Mouse (Mus musculus) kidney, postnatal 14 days (tissue): ENCODE measurements at regions not wholly inside any gene's neighbourhood (a gene's known extent, or its start where the extent isn't known, plus 50 kb on each side); places are given as distances from the start of the nearest gene placed in this dataset.

ENCODE experiments used
- DNase-seq: peaks from one replicate; pipeline ENCODE4 v3.0.0; 2022; ENCODE audit warnings: mixed read lengths

- DNase-seq: no peak
Observed at GRCm38 (mm10) chr4:131508154-131508553, 329.9 kb downstream of the Ptpru start.

DNA sequence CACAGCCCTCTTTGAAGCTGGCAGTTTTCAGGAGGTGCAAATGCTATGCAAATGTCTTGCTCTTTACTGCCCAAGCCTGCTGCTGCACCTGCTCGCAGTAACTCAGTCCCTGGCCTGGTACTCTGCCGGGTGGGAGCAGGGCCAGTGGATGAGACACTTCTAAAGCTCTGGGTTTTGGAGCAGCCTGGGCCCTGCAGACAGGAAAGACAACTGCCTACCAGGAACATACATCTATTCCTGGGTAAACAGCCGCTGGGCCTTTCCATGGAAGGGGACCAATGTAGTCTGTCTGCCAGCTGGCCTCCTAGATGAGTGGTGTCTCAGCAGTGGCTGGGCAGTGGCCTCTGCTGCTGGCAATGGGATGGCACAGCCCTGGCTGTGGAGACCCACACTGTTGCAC, 326.5 kb downstream of the Ptpru start:
- DNase-seq: no peak

- DNase-seq: no peak
Observed at GRCm38 (mm10) chr4:131512768-131513167, 325.3 kb downstream of the Ptpru start.

DNA sequence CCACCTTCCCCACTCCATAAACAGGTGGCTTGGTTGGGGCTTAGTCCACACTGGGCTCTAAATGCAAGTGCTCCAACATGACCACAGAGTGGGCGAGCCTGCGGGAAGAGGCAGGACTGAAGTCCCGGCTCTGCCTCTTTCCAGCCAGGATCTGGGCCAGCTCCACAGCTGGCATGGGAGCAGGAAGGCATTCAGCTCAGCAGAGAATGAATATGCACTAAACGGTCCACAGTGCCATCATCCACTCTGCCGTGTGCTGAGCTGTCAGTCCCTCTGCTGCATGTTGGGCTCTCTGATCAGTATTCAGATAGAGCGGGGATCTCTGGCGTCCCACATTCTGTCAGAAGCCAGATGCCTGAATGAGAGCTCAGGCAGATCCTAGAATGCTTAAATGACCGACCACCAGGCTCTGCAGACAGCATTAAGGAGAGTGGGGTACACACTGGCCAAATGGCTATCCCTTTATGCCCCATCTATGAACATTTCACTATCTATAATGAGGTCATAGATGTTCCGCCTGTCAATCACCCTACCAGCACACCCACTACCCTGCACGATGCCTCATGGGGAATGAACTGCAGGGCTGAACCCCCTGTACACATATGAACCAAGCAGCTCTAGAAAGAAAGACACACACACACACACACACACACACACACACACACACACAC, 317.3 kb downstream of the Ptpru start:
- no peak for DNase-seq

DNA sequence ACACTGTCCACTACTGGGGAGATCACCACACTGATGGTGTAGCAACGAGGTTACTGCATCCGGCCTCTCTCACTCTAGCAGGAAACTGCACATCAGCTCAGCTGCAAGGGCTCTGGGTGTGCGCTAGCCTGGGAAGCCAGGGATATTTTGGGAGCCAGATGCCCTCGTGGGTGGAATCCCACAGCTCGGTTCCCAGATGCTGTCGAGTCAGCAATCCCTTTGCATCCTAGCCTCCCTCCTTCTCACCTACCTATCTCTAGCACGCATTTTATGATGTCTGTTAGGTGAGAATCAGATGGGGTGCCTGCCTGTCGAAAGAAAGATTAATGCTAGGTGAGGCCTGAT, 316.8 kb downstream of the Ptpru start:
- no peak for DNase-seq

- DNase-seq: no peak
Observed at GRCm38 (mm10) chr4:131525236-131525635, 312.9 kb downstream of the Ptpru start.

DNA sequence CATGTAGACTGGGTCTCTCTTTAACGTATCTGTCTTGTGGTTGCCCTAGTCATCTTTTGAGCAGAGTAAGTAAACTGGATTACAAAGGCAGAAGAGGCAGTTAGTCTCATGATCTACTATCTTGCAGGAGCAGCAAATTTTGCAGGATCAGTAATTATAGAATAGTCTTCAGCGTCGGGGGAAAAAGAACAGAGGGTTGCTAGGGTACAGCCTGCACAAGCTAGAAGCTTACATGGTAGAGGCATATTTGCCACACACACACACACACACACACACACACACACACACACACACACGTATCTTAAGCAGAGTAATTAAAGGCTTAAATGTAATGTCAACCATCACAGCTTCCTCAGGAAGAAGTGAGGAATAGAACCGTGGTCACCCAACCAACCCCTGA, 307.6 kb downstream of the Ptpru start:
- no peak for DNase-seq

GRCm38 (mm10) chr4:131531003-131531402, 307.1 kb downstream of the Ptpru start:
- DNase-seq: peak; percentile 58

DNA sequence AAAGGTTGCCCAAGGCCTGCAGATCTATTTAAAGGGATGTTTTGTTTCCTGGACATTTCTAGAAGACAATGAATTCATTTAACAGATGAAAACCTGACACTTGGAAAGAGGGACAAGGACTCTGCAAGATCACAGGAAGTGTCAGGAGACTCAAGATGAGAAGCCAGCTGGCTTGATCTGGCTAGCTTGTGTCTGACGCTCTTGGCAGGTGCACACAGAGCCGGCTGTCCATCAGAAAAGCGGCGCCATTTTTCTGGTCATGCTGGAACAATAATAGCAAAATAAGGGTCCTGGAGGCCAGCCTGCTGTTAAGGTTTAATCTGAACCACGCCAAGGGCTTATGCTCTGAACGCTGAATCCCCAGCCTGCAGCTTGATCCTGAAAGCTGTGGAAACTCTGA, 303.3 kb downstream of the Ptpru start:
- DNase-seq: peak; percentile 28

DNA sequence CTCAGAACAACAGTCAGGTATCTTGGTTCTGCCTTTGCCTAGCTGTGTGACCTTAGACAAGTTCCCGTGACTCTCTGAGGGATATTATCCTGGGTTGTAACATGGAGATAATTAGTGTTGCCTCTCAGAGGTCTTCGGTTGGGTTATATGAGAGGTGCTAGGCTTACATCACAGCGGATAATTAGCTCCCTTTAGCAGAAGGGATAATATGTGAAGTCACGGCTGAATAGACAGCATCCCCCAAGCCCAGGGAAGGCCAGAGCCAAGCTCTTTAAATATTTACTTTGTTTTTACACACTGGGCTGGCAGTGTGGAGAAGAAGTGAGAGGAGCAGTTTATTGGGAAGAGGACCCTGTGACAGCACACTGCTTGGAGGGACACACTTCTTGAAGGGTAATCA, 299.9 kb downstream of the Ptpru start:
- no peak for DNase-seq

GRCm38 (mm10) chr4:131546422-131547200, 291.5 kb downstream of the Ptpru start:
- DNase-seq: no peak

- no peak for DNase-seq
Observed at GRCm38 (mm10) chr4:131549581-131549980, 288.5 kb downstream of the Ptpru start.

- DNase-seq: no peak
Observed at GRCm38 (mm10) chr4:131558513-131558912, 279.6 kb downstream of the Ptpru start.

DNA sequence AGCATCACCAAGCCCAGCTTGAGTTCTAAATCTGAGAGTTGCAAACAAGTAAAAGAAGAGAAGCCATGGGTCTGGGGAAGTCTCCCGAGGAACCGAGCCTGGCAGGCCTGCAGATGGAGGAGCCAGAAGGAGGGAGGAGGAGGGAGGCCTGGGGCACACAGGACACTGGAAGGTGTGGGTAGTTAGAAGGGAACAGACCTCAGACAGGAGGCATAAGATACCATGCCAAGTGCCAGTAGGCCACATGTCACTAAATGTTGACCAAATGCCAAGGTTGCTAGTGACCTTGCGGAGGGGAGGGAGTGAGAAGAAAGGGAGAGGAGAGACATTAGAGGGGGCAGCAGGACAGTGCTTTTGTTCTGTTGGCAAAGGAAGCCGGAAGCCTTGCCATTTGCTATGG, 274.2 kb downstream of the Ptpru start:
- no peak for DNase-seq

DNA sequence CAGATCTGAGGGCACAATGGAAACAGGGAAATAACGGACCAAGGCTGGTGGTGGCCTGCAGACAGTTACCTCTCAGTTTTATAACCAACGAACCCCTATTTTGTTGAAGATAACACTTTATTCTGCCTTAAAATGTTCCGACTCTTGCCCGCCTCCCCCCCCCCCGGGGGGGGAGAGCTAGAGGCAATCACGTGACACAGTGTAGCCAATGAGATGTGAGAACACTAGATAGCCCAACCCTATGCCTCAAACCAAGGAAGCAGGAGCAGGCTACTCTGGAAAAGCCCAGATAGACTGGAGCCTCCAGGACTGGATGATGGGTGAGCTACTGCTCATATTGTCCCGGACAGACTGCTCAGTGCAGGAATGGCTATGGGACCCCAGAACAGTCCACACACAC, 272.9 kb downstream of the Ptpru start:
- DNase-seq: no peak

GRCm38 (mm10) chr4:131567241-131567640, 270.8 kb downstream of the Ptpru start:
- no peak for DNase-seq

GRCm38 (mm10) chr4:131569156-131569555, 268.9 kb downstream of the Ptpru start:
- no peak for DNase-seq

DNA sequence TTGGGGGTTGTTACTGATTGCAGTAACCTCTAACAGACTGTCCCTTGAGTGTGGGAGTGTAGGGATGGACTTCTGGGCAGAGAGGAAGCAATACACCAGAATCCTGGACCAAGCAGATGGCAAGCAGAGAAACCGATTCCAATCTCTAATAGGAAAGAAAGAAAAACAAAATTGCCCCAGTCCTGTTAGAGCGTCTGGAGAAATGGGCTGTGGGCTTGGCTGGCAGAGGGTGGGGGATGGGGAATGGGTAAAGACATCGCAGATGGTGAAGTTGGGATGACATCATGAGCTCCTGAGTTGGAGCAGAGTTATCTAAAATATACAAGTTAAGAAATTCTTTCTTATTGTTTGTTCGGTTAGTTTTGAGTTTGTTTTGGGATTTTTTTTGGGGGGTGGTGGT, 260.5 kb downstream of the Ptpru start:
- no peak for DNase-seq

DNA sequence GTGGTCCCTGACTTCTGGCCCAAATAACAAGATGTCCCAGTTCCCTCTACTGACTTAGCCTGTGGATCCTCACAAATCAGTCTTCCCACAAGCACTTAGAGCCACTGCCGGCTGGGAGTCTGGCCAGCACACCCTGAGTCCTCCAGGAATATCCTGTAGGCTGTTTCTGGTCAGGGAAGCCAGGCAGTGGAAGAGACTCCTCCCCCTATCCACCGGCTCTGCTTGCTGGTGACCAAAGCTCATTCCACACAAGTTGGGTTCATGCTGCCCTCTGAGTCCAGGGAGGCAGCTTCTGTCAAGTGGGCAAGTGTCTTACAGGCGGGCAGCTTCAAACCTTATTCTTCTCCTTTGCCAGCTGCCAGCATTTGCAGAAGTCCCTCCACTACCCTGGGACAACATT, 252.1 kb downstream of the Ptpru start:
- DNase-seq: peak; percentile 3

DNA sequence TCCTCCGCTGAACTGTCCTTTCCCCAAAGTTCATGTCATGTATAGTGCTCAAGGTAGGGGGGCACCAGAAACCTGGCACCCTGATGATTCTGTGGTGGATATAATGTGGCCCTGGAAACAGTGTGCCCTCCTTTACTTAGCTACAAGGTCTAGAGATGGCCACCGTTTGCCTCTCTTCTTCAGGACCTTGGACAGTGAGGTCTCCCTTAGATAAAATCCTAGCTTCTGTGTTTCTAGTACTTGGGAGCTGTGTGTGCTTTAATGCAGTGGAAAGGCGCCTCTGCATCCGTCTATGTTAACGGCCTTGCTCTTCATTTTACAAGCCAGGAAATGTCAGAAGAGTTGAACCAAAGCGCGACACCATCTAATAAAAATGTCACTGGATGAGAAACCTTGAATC, 250.6 kb downstream of the Ptpru start:
- DNase-seq: peak; percentile 6

DNA sequence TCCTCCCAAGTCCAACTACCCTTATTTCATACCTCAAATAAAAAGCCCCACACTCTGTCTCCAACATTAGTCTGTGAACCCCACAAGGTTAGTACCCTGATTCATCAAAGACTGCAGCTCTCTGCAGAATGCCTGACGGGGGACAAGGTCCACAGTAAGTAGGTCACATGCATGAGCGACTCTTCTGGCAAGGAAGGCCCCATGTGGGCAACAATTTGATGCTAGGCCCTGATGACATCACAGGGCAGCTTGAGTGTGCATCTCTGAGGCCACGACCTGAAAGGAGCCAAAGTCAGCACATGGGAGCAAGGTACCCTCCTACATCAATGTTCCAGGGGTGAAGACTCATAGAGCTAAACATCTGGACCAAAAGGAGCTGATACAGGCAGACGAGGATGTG, 248.0 kb downstream of the Ptpru start:
- peak; percentile 30 for DNase-seq

GRCm38 (mm10) chr4:131591456-131591855, 246.6 kb downstream of the Ptpru start:
- DNase-seq: no peak

DNA sequence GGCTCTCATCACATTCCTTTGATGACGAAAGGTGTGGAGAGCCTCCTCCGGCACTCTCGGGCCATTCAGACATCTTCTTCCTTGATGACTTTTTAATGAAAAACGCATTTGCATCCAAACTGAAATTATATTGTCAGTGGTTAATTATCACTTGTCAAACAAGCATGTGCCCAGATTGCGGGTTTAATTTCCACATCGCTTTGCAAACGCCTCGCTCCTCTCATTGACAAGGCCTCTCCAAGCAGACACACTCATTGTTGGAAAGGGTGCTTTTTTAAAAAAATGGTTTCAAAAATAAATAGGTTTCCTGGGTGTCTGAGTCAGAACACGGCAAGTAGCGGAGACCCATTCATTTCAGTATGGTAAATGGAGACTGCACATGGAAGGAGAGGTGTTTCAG, 240.1 kb downstream of the Ptpru start:
- no peak for DNase-seq

DNA sequence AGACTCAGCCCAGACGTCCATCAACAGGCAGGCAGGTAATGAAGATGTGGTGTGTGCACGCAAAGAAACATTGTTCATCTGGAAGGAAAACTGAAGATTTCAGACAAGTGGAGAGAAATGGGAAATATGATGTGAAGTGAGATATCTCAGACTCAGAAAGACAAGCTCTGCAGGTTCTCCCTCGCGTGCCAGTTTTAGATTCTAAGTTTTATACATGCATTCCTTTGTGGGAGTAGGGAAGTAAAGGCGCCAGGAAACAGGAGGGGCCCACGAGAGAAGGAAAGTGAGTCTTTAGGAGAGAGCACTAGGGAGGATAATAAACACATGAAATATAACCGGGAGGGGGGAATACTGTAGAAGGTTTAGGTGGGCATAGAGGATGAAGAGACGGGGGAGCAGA, 223.7 kb downstream of the Ptpru start:
- DNase-seq: no peak

DNA sequence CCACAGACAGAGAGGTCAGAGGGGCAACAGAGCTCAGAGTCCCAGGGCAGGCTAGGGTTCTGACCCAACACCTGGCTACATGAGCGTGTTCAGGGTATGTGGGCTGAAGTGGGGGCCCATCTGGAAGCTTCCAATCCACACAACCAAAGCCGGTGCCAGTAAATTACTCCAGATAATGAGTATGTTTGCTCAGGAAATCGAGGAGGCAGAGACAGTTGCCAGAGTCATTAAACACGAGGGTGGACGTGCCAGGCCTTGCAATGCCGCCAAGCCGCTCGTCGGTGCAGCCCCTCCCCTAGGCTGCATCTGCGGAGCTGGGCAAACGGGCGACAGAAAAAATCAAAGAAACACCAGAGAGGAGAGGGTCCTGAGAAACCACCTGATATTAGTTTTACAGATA, 222.5 kb downstream of the Ptpru start:
- no peak for DNase-seq
